Mouse (Mus musculus) stomach, adult 2 months (tissue): ENCODE data around the gene Tfdp1. TPM values are rescaled to one million over a fixed set of nuclear protein-coding genes. Genes with fewer than 3 reads are reported as not detected.

ENCODE experiments used
- polyA plus RNA-seq: library from polyadenylated mRNA; depleted of rRNA; stranded (reverse); fragments of >200 nt; gene quantifications from 2 replicates; pipeline ENCODE4 v1.2.3, GENCODE M21; 2012; rRNA removed

The Tfdp1 gene
- polyA plus RNA-seq: 8.0 and 11.2 TPM in 2 replicates

GRCm38 (mm10) chr8:13338255-13338860 is at the start of gene Tfdp1:
Gene Tfdp1 (plus strand): TSS chr8:13338751.

DNA sequence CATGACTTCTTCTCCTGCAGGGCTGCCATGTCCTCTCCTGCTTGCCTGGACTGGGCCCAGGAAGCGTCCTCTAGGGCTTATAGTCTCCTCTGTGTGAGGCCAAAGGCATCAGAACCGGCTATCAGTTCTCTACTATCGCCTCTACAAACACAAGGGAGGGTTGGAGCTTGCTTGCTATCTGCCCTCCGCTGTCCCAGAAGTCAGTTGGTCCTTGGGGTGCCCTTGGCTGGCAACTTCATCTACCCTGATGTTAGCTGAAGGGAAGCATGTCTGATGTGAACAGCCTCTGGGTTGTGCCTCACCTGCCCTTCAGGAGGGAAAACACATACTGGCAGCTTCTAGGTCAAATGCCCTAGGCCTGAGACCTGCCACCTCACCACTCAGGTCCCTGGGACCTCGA is 58.2 kb downstream of the Tfdp1 start, which contains the start of gene Atp4b:
Gene Atp4b, minus strand, starts transcription at position 101 of the 400 bp plus-strand sequence.

DNA sequence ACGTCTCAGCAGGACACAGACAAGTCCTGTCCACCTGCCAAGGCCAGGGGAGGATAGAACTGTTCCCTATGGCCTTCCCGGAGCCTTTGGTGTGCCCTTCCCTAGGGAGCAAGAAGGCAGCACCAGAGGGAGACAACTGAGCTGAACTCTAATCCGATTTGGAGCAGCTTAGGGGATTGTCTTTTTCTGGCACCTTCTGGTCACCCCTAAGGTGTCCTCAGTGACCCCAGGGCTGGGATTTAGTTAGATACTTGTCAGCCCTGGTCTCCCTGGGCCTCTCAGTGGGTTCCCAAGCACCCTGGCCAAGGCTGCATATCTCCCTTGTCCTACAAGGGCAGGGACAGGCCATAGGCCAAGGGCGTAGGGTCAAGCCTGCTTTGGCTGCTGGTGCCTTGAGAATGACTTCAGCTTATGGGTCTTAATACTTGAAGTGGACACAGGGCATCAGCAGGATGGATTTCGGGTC is 66.1 kb downstream of the Tfdp1 start, which contains the start of gene Grk1:
Gene Grk1, plus strand, starts transcription at position 416 of the 466 bp plus-strand sequence.

Other genes starting within 250 kb of the Tfdp1 start
- 9.2 and 9.7 TPM in 2 replicates for gene Pcid2, start 233.3 kb upstream of the Tfdp1 start, polyA plus RNA-seq
- gene Cul4a, start 233.1 kb upstream of the Tfdp1 start, polyA plus RNA-seq: 23.8 and 27.4 TPM in 2 replicates
- gene Lamp1, start 179.6 kb upstream of the Tfdp1 start, polyA plus RNA-seq: 148 and 156 TPM in 2 replicates
- 11.9 and 12.2 TPM in 2 replicates for gene Grtp1, start 138.1 kb upstream of the Tfdp1 start, polyA plus RNA-seq
- gene Adprhl1, start 84.6 kb upstream of the Tfdp1 start, polyA plus RNA-seq: 0.37 and 0.47 TPM in 2 replicates
- 8.1 and 8.3 TPM in 2 replicates for gene Dcun1d2, start 50.6 kb upstream of the Tfdp1 start, polyA plus RNA-seq
- 27.8 and 32.6 TPM in 2 replicates for gene Tmco3, start 50.6 kb upstream of the Tfdp1 start, polyA plus RNA-seq
- 1,406 and 2,359 TPM in 2 replicates for gene Atp4b, start 58.1 kb downstream of the Tfdp1 start, polyA plus RNA-seq
- 0.03 TPM in 1 of 2 replicates, not detected in the other for gene Grk1, start 66.3 kb downstream of the Tfdp1 start, polyA plus RNA-seq
- 8.4 and 9.7 TPM in 2 replicates for gene Tmem255b, start 96.4 kb downstream of the Tfdp1 start, polyA plus RNA-seq
- gene Gas6, start 155.7 kb downstream of the Tfdp1 start, polyA plus RNA-seq: 137 and 204 TPM in 2 replicates
- not detected in 2 replicates for gene 1700029H14Rik, start 223.7 kb downstream of the Tfdp1 start, polyA plus RNA-seq